Comparison of ENCODE assay signal across 10 mouse cellular contexts in genomic region chr15:61415626-61416025, GRCm38 (mm10).
A peak's percentile ranks its signal among the peaks of the same experiment; 100 is the strongest.
DNase-seq lines count a peak whose midpoint lies in the region; ATAC-seq and TF ChIP-seq lines count a peak whose summit lies in the region.
"Had no signal": no experiment of that assay in that cellular context is flagged by ENCODE, and none has a peak within 500 bp of the region (broad histone marks: within the 10 kb centered on the region; RNA-seq: fewer than 3 reads in every experiment).

No protein-coding gene starts in this region.

- H3K4me3 ChIP-seq in layer of hippocampus, adult 2 months, result no peak overlapping the region
- H3K4me3 ChIP-seq: forebrain, embryonic 12.5 days had no signal

- peak; percentile 73 for TF ChIP-seq CTCF in layer of hippocampus, adult 2 months (conservative IDR thresholded peaks at IDR 0.05)

- H3K27ac ChIP-seq in layer of hippocampus, adult 2 months, result no peak overlapping the region
- H3K27ac ChIP-seq: forebrain, embryonic 12.5 days had no signal

- ATAC-seq in megakaryocyte-erythroid progenitor cell, adult 5-6 weeks (replicated peaks; ENCODE audit: low FRiP score, low TSS enrichment, poor library complexity, severe bottlenecking), result no peak

- DNase-seq in adrenal gland, postnatal 14 days, result peak; percentile 8
- DNase-seq in adrenal gland, adult 2 months, result no peak
- DNase-seq in layer of hippocampus, adult 2 months (ENCODE audit: low spot score in 2 of 2), result no peak
- DNase-seq in layer of hippocampus, postnatal 10 days (ENCODE audit: low spot score in 2 of 2), result no peak
- DNase-seq in adipocyte (ENCODE audit: low spot score), result peak; percentile 60
- DNase-seq in thymus, postnatal 0 days (ENCODE audit: low spot score), result peak; percentile 66
- no peak for DNase-seq in ovary, adult 18-20 months (ENCODE audit: low spot score)
- DNase-seq: cerebellum, postnatal 25 days had no signal

Comparison
In these comparisons a context has a peak if more than half of its experiments do, and no peak if none do; other contexts are left out.
1. DNase-seq: peak in adrenal gland, postnatal 14 days (single experiment), adipocyte (single experiment) and thymus, postnatal 0 days (single experiment); none in adrenal gland, adult 2 months (single experiment), layer of hippocampus, adult 2 months (0 of 2), layer of hippocampus, postnatal 10 days (0 of 2) and ovary, adult 18-20 months (single experiment).